Comparison of ENCODE assay signal across 8 mouse cellular contexts in genomic region chr5:134746890-134747511, GRCm38 (mm10). TPM values are rescaled to one million over a fixed set of nuclear protein-coding genes. Genes with fewer than 3 reads are reported as not detected.
DNase-seq lines count a peak whose midpoint lies in the region; ATAC-seq lines count a peak whose summit lies in the region.

TSS of gene Eln (minus strand) at chr5:134747323.

- H3K4me1 ChIP-seq in forebrain, embryonic 16.5 days (replicated peaks; ENCODE audit: control insufficient read depth, insufficient read depth, low read length): peaks cover 19% of the 10 kb centered on the region
- peaks cover 36% of the 10 kb centered on the region for H3K4me1 ChIP-seq in limb, embryonic 12.5 days (replicated peaks)
- peaks cover 8% of the 10 kb centered on the region for H3K4me1 ChIP-seq in midbrain, embryonic 15.5 days

- peak within 1 kb of the TSS; percentile 39 for H3K27ac ChIP-seq in forebrain, embryonic 16.5 days (ENCODE audit: low read length)
- peak within 1 kb of the TSS; percentile 80 for H3K27ac ChIP-seq in limb, embryonic 12.5 days
- H3K27ac ChIP-seq in midbrain, embryonic 15.5 days: peak within 1 kb of the TSS; percentile 55; the same call in 1 of the 2 replicates

- intact Hi-C loops in heart, postnatal 14 days (cut with DNase I): loop anchor here (2.0 to 10.0 kb wide), 2 partner anchors 154 to 218 kb away; no protein-coding TSS in a partner anchor

- H3K9ac ChIP-seq in forebrain, embryonic 16.5 days (replicated peaks; ENCODE audit: low read depth, low read length): peak within 1 kb of the TSS; percentile 67
- H3K9ac ChIP-seq in limb, embryonic 12.5 days (replicated peaks): peak within 1 kb of the TSS; percentile 69
- peak within 1 kb of the TSS; percentile 75 for H3K9ac ChIP-seq in midbrain, embryonic 15.5 days

- H3K4me3 ChIP-seq in forebrain, embryonic 16.5 days (replicated peaks; ENCODE audit: low read length): peak within 1 kb of the TSS; percentile 48
- peak within 1 kb of the TSS; percentile 44 for H3K4me3 ChIP-seq in limb, embryonic 12.5 days (replicated peaks)
- H3K4me3 ChIP-seq in midbrain, embryonic 15.5 days: peak within 1 kb of the TSS; percentile 48

- no peaks in the 10 kb centered on the region for H3K36me3 ChIP-seq in forebrain, embryonic 16.5 days (ENCODE audit: control insufficient read depth, insufficient read depth)
- no peaks in the 10 kb centered on the region for H3K36me3 ChIP-seq in limb, embryonic 12.5 days
- no peaks in the 10 kb centered on the region for H3K36me3 ChIP-seq in midbrain, embryonic 15.5 days (replicated peaks)

- ATAC-seq in forebrain, embryonic 16.5 days: peak; percentile 84
- ATAC-seq in limb, embryonic 12.5 days (ENCODE audit: insufficient number of reproducible peaks, insufficient read depth, low FRiP score, low TSS enrichment, low read depth): peak; percentile 49
- peak; percentile 74 for ATAC-seq in midbrain, embryonic 15.5 days (replicated peaks)
- no peak for ATAC-seq in megakaryocyte-erythroid progenitor cell, adult 5-6 weeks (replicated peaks; ENCODE audit: low FRiP score, low TSS enrichment, poor library complexity, severe bottlenecking)

- peak; percentile 29 for DNase-seq in cerebellum, postnatal 25 days
- DNase-seq in cerebellum, adult 9-10 months: no peak
- DNase-seq in Muller cell, postnatal 12 days (ENCODE audit: inconsistent ontology term): peak; percentile 50
- DNase-seq in heart, postnatal 14 days: peak; percentile 68 to 69

- peak within 1 kb of the TSS; percentile 87 for H3K4me2 ChIP-seq in forebrain, embryonic 16.5 days (ENCODE audit: low read length)
- peak within 1 kb of the TSS; percentile 77 for H3K4me2 ChIP-seq in limb, embryonic 12.5 days
- H3K4me2 ChIP-seq in midbrain, embryonic 15.5 days: peak within 1 kb of the TSS; percentile 92

- no peaks in the 10 kb centered on the region for H3K9me3 ChIP-seq in forebrain, embryonic 16.5 days (ENCODE audit: control insufficient read depth, low read length)
- no peaks in the 10 kb centered on the region for H3K9me3 ChIP-seq in limb, embryonic 12.5 days
- H3K9me3 ChIP-seq in midbrain, embryonic 15.5 days: no peaks in the 10 kb centered on the region

- H3K27me3 ChIP-seq in forebrain, embryonic 16.5 days (replicated peaks; ENCODE audit: control insufficient read depth, insufficient read depth, low read length): no peaks in the 10 kb centered on the region
- peaks cover 26% of the 10 kb centered on the region; the same call in 1 of the 2 replicates for H3K27me3 ChIP-seq in limb, embryonic 12.5 days
- no peaks in the 10 kb centered on the region for H3K27me3 ChIP-seq in midbrain, embryonic 15.5 days (replicated peaks)

- 1% methylated on average over 24 of the region's 28 CpGs for WGBS in forebrain, embryonic 16.5 days
- 1% methylated on average over 22 of the region's 28 CpGs for WGBS in limb, embryonic 12.5 days
- WGBS in midbrain, embryonic 15.5 days: under 1% methylated on average over 26 of the region's 28 CpGs

RNA-seq across cellular contexts. Expression of gene Eln, which starts in this region (rescaled TPM):
- polyA plus RNA-seq in forebrain, embryonic 16.5 days (2015; fragmentation: Nextera tagmentation; extraction: Ambion mirVana): 8.3 and 10.9 TPM in 2 replicates
- total RNA-seq in heart, postnatal 14 days (2021): 100 to 1,000 TPM; 409 to 606 TPM
- polyA plus RNA-seq in limb, embryonic 12.5 days (2016; fragmentation: Nextera tagmentation; extraction: Ambion mirVana): 12.4 and 12.9 TPM in 2 replicates
- polyA plus RNA-seq in midbrain, embryonic 15.5 days (2015; fragmentation: Nextera tagmentation; extraction: Ambion mirVana): 8.7 and 9.3 TPM in 2 replicates
- not detected in 2 replicates for total RNA-seq in megakaryocyte-erythroid progenitor cell, adult 5-6 weeks (2014; fragmentation: Nextera tagmentation)
- not detected in 2 replicates for total RNA-seq in megakaryocyte-erythroid progenitor cell, adult 5-6 weeks (2017)

Comparison
In these comparisons a context has a peak if more than half of its experiments do, and no peak if none do; other contexts are left out.
1. RNA of gene Eln (total RNA-seq): 409 to 606 TPM in heart, postnatal 14 days; not detected in megakaryocyte-erythroid progenitor cell, adult 5-6 weeks; every median in the first group is over 100 times any median in the second.
2. Peak in every context shown above with its lines, with median percentiles within 50 percentile points of each other: H3K27ac ChIP-seq, H3K4me2 ChIP-seq, H3K4me3 ChIP-seq and H3K9ac ChIP-seq.